Mouse (Mus musculus) ES-E14 (cell line): ENCODE measurements around the gene Luc7l3.

Experiments used
- CHD2 ChIP-seq: IDR thresholded peaks from 2 replicates; pipeline ENCODE4 v1.6.1; 2014; ENCODE audit warnings: mild to moderate bottlenecking, low read depth, low read length, inconsistent platforms
- HCFC1 ChIP-seq: IDR thresholded peaks from 2 replicates; pipeline ENCODE4 v1.6.1; 2012; ENCODE audit warnings: low read length, inconsistent platforms, borderline replicate concordance; ENCODE audit not compliant: insufficient read depth
- MAFK ChIP-seq: IDR thresholded peaks from 2 replicates; pipeline ENCODE4 v1.6.1; 2014; ENCODE audit warnings: mild to moderate bottlenecking, low read depth, low read length, inconsistent platforms; ENCODE audit not compliant: insufficient read depth

- no peak for TF ChIP-seq HCFC1
- no peak for TF ChIP-seq MAFK
- TF ChIP-seq CHD2, result no peak
Observed at GRCm38 (mm10) chr11:94275226-94275625, 46.6 kb downstream of the Luc7l3 start.
